Mouse (Mus musculus) c-Kit-positive CD71-negative TER-119-negative erythroid progenitor cells, embryonic 14.5 days (primary cell): Measurements from ENCODE around the gene Vsnl1.

Experiments used
- DNase-seq: peaks from one replicate; pipeline ENCODE4 v3.0.0-alpha.2; 2013; ENCODE audit warnings: low read depth

Vsnl1 gene

DNA sequence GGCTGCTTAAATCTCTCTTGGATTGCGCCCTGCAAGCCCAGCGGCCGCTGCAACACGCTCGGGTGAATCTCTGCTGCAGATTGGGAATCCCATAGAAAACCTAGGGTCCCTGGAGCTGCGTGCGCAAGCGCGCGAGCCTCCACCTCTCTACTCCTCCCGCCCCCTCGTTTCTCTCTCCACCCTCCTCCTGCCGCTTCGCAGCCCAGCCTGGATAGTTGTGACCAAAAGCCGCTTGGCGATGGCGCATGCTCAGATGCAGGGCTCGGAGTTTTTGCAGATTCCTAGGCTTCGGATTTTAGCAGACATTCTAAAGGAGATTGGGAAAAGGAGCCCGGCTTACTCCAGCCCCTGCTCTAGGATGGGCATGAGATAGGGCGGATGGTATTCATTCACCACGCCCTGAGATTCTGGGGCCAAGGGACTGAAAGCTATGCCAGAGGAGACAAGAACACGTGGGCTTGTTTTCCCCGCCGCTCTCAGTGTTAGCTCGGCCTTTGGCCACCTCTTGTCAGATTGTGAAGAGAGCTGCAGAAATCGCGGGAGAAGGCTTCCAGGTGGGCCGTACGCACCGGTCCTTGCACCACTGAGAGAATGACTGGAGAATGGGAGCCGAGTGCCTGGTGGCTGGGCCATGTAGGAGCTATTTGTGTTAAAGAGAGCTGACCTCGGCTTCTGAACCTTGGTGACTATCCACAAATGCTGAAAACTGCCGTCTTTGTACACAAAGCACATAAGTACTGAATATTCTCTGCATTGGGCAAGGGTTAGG lies at the start of gene Vsnl1:
Gene Vsnl1, minus strand, starts transcription at position 117 of the 769 bp plus-strand sequence.
- DNase-seq, result no peak

DNA sequence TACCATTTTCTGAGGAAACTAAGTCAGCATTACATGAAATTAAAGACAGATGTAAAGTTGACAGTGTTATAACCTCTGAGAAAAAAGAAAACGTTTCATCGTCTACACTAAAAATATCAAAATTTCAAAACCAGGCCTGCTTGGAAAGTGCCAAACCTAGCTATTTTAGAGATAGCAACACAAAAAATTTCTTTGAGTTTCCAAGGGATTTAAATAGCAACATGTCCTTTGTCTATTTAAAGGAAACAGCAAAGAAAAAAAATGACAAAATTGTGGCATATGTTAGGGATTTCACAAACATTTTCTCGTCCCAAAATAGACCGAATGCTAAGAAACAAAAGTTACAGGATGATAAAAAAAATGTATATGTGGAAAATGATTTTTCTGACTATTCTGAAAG lies 20.2 kb upstream of the Vsnl1 start:
- DNase-seq, result no peak

DNA sequence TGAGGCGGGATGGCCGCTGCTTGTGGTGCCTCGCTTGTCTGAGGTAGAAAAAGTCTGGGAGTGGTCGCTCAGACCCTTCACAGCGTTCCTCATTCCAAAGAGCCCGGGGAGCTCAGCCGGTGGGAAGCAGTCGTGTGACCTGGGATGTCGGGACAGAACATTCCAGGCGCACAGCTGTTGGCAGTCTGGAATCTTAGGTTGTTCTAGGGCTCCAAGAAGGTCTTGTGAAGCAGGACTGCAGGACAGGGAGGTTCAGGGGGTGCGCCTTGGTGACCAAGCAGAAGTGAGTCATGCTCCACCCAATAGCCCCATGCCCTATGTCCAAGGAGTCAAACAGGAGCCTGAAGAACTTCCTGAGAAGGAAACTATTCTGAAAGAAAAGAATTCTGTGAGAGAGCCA lies 19.8 kb upstream of the Vsnl1 start:
- no peak for DNase-seq

DNA sequence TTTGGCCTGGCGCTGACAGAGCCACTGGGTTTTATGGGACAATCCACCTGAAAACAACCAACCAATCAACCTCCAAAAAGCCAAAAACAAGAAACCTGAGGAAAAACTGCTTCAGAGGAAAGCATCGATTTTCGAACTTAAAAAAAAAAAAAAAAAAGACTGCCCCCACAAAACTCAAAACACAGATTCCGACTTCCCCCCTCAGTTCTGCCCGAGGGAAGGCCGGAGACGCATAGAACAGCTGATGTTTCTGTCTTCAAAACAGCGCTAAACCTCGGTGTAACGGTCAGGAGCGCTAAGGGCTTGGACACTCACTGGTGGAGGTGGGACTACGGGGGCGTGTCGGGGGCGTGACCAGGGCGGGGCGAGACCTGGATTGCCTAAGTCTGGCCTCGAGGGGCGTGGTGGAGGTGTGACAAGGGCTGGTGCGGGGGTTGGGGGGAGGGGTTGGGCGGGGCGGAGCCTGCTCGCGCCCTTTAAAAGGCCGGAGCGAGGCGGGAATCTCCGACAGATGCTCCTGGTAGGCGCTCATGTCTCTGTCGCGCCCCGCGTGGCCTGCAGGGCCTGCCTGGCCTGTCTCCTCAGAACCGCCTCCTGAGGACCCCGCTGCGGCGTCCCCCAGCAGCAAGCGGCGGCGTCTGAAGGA lies 19.3 kb upstream of the Vsnl1 start, which contains the start of gene Rad51ap2:
Gene Rad51ap2, plus strand, starts transcription at position 531 of the 646 bp plus-strand sequence.
- peak; percentile 74 for DNase-seq

DNA sequence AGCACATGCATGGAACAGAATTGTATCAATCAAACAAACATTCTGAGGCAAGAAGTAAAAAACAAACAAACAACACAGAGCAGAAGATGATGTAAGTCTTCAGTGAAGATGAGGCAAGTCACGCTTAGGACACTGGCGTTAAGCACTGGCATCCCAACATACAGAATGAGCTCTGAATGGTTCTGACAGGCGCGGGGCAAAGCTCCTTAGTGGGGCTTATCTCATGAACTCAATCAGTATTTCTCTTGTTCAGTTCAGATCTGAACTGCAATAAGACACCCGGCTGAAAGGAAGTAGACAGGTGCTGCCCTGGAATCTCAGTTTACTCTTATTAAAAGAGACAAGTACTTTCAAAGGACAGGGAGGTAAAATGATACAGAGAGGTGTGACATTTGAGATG lies 17.7 kb upstream of the Vsnl1 start:
- DNase-seq, result no peak

DNA sequence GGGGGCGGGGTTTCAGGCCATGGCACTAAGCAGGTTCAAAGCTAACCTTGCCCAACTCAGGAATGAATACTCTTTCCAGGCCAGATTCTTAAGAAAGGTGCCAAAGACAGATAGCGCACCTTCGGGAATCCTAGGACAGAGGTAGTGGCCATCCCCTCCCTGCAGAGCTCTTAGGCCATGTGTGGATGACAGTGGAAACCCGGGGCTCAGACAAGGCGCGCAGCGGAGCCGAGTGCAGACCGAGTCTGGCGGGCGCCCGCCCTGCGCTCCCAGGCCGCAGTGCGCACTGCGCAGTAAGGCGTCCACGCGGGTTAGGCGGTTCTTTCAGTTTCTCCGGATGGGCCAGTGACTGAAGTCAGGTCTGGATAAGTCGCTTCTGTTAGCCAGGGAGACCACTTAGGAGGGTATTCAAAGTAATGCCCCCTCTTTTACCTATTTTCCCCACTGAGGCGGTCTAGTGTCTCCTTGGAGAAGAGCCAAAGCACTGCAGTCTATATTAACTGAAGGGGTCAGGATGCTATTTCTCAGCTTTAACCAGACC lies 1.6 kb upstream of the Vsnl1 start:
- no peak for DNase-seq

DNA sequence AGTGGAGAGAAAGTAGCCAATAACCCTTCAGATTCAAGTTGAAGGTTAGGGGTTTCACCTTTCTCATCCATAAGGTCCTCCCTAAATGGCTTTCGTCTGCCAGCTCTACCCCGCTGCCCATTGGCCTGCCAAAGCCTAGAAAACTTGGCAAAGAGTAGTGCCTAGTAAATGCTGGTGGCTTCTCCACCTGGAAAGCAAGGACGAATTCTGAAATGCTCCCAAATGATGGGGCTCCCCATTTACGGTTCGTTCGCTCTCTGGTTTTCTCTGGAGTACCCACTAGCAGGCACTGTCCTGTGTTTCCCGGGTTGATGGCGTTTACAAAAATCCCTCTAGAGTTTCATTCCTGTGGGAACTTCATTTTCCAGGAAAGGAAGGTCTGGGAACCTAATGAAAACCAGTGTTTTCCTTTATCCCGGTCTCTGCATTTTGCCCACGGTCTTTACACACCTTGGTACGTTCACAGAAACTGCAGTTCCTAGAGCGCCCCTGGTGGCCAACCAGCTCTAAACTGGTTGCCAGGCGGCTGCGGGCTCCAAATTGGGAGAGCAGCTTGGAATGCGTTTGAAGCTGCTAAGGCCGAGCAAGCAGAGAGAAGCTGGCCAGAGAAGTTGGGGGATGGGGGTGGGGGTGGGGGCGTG lies 973 bp upstream of the Vsnl1 start:
- peak; percentile 35 for DNase-seq

DNA sequence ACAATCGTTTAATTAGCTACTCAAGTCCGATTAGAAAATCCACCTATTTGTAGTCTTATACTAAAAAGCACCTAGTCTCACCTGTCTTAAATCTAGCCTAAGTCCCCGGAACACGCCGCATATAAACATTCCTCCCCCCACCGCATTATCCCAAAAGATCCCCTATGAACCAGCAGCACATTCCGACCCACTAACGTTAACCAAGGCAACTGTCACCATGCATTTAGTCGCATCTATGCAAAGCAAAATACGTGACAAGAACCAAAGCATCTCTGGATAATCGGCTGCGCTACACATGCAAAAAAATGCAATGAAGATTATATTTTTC lies 426 bp downstream of the Vsnl1 start:
- DNase-seq, result no peak

DNA sequence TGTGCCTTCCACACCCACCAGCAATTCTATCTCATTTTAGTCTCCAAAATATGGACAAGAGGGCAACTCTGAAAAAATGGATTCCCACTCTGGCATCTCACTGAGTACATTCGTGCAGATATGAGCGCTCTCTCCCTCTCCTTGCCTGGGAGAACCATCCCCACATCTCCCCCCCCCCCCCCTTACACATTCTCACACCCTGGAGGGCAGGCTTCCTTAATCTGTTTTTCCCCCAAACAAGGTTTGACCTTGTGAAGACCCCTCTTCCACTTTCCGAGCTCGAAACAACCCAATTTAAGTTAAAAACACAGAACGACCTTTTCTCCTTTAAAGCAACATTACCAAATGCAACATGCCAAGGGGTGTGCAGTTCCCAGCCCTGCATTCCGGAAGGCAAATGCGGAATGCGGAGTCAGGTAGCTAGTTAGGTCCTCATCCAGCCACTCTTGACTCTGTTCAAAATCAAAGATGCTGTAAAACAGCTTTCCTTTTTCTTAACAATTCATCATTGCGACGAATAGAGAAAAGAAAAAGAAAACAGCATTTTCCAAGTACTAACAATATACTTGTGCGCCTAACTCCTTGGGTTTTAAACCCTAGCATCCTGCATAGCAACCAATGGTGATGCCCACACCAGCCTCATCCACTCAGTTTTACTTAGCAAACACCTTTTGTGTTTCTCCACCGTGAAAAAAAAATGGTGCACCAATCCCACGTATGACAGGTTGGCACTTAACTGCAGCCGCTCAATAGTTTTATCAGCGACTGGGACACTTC lies 979 bp downstream of the Vsnl1 start:
- no peak for DNase-seq

DNA sequence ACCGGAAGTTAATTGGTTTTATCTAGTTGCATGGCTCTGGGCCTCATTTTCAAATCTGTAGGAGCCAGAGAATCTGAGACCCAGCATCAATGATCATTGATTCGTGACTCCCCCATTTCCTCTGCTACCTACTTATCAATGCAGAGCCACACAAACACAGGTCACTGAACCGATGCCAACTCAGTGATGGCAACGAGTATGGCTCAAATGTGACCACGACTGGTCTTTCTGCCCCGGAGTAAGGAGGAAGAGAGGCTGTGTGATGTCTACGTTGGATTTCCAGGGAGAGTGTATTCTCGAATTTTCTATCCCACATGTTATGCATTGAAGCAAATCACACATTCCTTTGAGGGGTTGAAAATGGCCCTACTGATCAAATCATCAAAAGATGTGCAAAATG lies 2.0 kb downstream of the Vsnl1 start:
- DNase-seq, result no peak

DNA sequence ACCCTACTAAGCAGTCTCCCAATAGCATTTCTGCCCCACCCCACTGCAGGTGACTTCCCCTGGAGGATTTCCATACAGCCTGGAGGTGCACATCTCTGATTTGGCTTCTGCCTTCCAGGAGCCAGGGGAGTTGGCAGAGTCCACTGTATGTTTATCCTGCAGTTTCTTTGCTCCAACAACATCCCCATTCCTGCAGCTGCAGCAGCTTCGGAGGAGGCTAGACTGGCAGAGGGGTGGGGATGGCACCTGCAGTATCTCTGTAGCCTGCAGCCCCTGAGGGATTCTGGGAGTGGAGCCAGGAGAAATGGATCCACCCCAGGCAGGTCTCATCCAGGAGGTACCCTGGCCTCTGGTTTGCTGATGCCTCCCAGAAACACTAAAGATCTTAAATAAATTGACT lies 2.7 kb downstream of the Vsnl1 start:
- DNase-seq, result no peak

DNA sequence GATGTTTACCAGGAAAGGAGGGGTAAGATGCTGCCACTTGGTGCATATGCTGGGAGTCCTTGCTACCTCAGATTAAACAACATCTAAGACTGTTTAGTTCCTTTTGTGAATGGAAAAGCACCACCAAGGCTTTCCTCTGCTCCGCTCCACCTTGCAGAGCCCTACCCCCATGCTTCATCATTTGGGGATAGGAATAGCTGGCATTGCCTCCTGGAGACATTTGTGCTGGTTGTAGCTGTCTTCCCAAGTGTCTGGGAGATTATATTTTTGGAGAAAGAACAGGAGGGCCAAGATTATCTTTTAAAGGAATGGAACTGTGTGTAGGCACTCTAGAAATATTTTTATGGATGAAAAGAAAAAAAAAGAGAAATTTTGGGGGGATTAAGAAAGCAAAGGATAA lies 3.3 kb downstream of the Vsnl1 start:
- no peak for DNase-seq

DNA sequence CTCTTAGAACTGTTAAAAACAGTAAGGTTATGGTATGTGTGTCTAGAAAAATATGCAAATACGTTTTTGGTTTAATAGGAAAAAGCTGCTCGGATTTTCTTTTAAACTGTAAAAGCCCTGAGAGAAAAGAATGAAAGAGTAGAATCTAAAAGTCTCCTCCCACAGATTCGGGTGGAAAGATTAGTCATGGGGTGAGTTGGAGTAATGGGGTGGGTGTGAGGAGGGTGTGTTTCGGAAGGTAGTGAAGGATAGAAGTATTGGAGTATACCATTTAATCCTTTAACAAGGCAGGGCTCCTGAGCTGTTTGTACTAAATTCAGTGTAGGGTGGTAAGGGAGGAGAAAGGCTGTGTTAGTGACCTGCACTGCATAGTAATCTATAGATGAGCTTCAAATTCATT lies 9.0 kb downstream of the Vsnl1 start:
- no peak for DNase-seq

DNA sequence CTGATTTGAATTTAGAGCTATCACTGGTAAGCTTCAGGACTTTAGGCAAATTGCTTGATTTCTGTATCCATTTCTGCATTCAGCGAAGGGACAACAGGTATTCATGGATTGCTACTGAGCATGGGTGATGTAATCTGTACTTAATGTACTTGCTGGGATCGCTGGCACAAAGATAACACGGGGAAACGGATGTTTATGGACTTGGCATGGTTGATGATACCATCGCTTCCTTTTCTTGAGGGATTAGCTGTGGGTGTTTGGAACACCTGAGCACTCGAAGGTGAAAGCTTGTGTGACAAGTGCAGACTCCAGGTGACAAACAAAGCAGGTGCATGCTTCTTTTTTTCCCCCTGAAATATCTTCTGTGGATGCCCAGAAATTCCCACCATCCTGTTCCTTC lies 18.3 kb downstream of the Vsnl1 start:
- DNase-seq, result no peak

DNA sequence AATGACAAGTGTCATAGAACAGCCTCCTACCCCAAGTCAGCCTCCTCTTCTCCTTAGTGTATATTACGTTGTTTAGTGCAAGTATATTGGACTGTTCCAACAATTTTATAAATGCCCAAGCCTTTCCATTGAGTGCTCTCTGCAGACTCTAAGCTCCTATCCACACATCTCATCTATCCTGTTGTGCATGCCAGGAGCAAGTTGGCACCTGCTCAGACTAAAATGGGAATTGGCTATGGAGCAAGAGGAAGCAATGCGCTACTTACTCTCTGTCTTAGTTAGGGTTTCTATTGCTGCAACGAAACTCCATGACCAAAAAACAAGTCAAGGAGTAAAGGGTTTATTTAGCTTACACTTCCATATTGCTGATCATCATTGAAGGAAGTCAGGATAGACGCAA lies 28.7 kb downstream of the Vsnl1 start:
- DNase-seq, result no peak

DNA sequence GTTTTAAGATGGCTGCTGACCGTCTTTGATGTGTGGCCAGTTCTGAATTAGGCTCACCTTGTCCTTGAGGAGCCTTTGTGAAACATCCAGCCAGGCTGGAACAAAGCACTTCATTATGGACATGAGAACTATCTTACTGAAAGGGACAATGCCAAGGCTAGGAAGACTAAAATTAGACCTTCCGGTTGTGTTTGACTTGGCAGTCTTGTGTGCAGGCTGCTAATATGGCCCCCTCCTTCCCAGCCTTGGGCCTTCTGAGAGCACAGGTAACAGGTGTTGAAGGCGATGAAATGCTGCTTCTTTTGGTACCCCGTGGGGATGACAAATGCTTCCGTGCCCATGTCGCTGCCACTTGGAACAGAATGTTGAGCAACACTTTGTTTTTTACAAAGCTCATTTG lies 37.6 kb downstream of the Vsnl1 start:
- no peak for DNase-seq

DNA sequence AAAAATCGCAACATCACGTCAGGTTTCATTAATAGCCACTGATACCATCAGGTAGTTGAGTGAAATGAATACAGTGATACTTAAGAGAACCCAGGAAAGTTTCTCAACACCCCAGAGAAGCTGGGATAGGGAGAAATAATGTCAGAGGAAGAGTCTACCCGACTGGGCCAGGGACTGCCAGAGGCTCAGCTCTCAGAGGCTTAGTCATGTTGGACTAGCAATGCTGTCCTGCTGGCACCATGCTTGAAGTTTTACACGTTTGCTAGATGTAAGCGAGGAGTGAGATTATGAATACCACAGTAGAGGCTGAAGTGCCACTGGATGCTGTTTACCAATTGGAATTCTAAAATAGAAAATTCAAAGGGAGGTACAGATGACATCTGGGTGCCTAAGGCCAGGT lies 39.4 kb downstream of the Vsnl1 start:
- no peak for DNase-seq

DNA sequence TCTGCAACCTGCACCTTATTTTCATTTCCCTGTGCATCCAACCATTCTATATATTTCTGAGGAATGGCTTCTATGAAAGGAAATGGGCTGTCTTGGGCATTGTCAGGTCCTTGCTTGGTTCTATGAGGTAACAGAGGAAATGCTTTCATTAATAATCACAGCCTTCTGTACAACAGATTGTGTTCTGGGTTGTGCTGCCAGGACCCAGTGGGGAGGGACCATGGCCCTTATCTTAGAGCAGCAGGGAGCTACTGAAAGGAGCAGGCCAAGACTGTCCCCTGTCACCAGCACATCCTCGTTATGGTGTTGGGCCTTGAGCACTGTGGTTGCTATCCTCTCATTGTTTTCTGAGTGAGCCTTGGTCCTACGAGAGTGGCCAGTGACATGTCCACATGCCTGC lies 40.9 kb downstream of the Vsnl1 start:
- no peak for DNase-seq

DNA sequence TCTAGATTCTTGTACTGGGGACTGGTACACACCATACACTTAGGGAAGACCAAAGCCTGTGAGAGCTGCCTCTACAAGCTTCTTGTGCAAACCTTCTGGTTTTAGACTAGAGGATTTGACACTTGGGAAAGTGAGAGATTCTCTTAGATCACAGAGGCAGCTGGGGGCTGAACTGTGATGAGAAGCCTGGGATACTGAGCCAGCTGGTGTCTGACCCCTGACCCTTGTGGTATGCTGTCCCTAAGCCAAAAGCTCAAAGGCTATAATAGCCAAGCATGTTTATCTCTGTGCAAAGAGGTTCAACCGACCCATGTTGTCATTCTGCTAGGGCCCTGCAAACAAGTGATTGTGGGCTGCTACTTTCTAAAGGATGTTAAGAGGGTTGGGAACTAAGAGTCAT lies 43.9 kb downstream of the Vsnl1 start:
- no peak for DNase-seq

DNA sequence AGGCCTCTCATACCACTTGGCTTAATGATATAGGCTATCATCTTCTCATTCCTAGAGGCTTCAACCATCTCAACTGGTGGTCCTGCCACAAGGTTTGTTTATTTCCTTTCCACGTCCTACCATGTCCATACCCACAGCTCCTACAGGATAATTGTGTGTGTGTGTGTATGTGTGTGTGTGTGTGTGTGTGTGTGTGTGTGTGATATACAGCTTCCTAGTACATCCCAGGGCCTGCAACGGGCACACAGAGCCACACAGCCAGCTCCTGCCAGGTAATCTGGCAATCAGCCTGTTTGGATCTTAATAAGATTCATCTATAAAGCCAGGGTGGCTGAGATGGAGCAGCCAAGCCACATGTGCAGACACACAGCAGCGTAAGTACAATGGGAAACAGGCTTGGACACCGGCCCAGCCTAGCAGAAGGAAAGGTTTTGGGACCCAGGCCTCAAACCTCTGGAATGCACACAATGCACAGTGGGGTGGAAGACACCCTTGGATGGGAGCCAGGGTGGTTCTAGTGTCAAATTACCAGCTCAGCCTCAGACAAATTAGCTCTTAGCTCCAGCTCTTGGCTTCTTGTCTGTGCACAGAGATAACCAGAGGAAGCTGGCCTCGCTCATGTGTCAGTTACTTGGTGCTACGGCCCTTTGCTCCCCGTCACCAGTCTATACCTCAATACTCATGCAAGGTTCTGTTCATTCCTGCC lies 45.0 kb downstream of the Vsnl1 start:
- no peak for DNase-seq

DNA sequence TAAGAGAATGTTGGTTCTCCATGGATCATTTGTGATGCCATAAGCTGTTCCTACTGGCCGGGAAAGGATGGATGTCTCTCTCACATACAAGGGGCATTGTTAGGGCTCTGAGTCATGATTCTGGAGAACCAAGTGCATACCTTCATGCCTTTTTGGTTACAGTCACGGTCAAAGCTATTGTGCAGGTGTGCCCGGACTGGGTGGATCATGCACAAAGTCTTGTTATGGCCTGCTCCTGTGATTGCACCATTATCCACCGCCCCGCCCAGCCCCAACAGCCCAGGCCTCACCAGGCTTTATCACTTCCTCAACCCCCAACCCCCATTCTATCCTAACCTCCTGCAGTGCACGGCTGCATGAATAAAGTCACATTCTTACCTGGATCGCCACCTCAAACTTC lies 47.3 kb downstream of the Vsnl1 start:
- no peak for DNase-seq

DNA sequence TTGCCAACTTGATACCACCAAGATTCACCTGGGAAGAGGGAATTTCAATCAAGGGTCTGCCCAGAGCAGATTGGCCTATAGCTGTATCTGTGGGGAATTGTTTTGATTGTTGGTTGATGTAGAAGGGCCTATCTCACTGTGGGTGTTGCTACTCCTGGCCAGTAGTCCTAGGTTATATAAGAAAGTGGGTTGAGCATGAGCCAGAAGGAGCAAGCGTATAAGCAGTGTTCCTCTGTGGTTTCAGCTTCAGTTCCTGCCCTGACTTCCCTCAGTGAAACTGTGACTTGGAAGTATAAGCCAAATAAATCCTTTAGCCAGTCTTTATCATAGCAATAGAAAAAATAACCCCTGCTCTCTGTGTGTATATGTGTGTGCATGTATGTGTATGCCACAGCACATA lies 51.7 kb downstream of the Vsnl1 start:
- DNase-seq, result no peak
